In genomic region chr11:54223637-54224474, GRCm38 (mm10) we compare ENCODE assay signal across 34 mouse cellular contexts. TPM values are rescaled to one million over a fixed set of nuclear protein-coding genes. Genes with fewer than 3 reads are reported as not detected.
DNase-seq lines count a peak whose midpoint lies in the region; ATAC-seq lines count a peak whose summit lies in the region.
"Had no signal": no experiment of that assay in that cellular context is flagged by ENCODE, and none has a peak within 500 bp of the region (broad histone marks: within the 10 kb centered on the region; RNA-seq: fewer than 3 reads in every experiment).

No protein-coding gene starts in this region.

- no peaks in the 10 kb centered on the region for H3K27me3 ChIP-seq in forebrain, embryonic 10.5 days (ENCODE audit: poor library complexity, severe bottlenecking)
- H3K27me3 ChIP-seq: embryonic facial prominence, embryonic 13.5 days; forebrain, embryonic 12.5 days; heart, embryonic 15.5 days; hindbrain, embryonic 12.5 days; limb, embryonic 12.5 days; liver, embryonic 15.5 days; midbrain, embryonic 12.5 days had no signal

- no peak overlapping the region for H3K4me3 ChIP-seq in forebrain, embryonic 10.5 days
- H3K4me3 ChIP-seq: embryonic facial prominence, embryonic 13.5 days; forebrain, embryonic 12.5 days; heart, embryonic 10.5 days; heart, embryonic 15.5 days; hindbrain, embryonic 12.5 days; limb, embryonic 12.5 days; liver, embryonic 15.5 days; midbrain, embryonic 12.5 days had no signal

- no peaks in the 10 kb centered on the region for H3K9me3 ChIP-seq in forebrain, embryonic 10.5 days
- H3K9me3 ChIP-seq: embryonic facial prominence, embryonic 13.5 days; forebrain, embryonic 12.5 days; heart, embryonic 10.5 days; heart, embryonic 15.5 days; hindbrain, embryonic 12.5 days; limb, embryonic 12.5 days; liver, embryonic 15.5 days; midbrain, embryonic 12.5 days had no signal

- H3K36me3 ChIP-seq in forebrain, embryonic 10.5 days (replicated peaks) = no peaks in the 10 kb centered on the region
- H3K36me3 ChIP-seq: embryonic facial prominence, embryonic 13.5 days; forebrain, embryonic 12.5 days; heart, embryonic 10.5 days; heart, embryonic 15.5 days; hindbrain, embryonic 12.5 days; limb, embryonic 12.5 days; liver, embryonic 15.5 days; midbrain, embryonic 12.5 days had no signal

- DNase-seq in 3134 (ENCODE audit: extremely low read depth, insufficient read length, low spot score) (peak; percentile 56), 3T3-L1 (ENCODE audit: low read depth, low spot score) (peak; percentile 64), adipocyte (ENCODE audit: low spot score) (peak; percentile 32)
- no peak for DNase-seq in forebrain, embryonic 10.5 days (ENCODE audit: extremely low spot score, low spot score)
- DNase-seq in urinary bladder, postnatal 4 days (ENCODE audit: low spot score in 2 of 2) = no peak
- DNase-seq: cerebellum, adult 11 months; cerebellum, adult 9-10 months; cerebellum, postnatal 36 days; forebrain, postnatal 0 days; kidney, adult 8-10 months; kidney, postnatal 10 days; layer of hippocampus, adult 9-11 months; lung, embryonic 14.5 days; lung, postnatal 14 days; thymus, adult 2 months; thymus, postnatal 36 days had no signal

- no peak overlapping the region for H3K27ac ChIP-seq in forebrain, embryonic 10.5 days
- H3K27ac ChIP-seq: embryonic facial prominence, embryonic 13.5 days; forebrain, embryonic 12.5 days; heart, embryonic 10.5 days; heart, embryonic 15.5 days; hindbrain, embryonic 12.5 days; limb, embryonic 12.5 days; liver, embryonic 15.5 days; midbrain, embryonic 12.5 days had no signal

- no peaks in the 10 kb centered on the region for H3K4me1 ChIP-seq in forebrain, embryonic 10.5 days
- H3K4me1 ChIP-seq: forebrain, embryonic 12.5 days; heart, embryonic 15.5 days; hindbrain, embryonic 12.5 days; limb, embryonic 12.5 days; liver, embryonic 15.5 days; midbrain, embryonic 12.5 days had no signal

- ATAC-seq in megakaryocyte progenitor cell, adult 5-6 weeks (replicated peaks; ENCODE audit: poor library complexity) = peak; percentile 46
- ATAC-seq: forebrain, postnatal 0 days; intestine, embryonic 16.5 days had no signal

- WGBS in forebrain, embryonic 10.5 days = 88% methylated on average over 9 of the region's 9 CpGs

RNA-seq across cellular contexts. Expression of gene Csf2, which starts 25.6 kb away (rescaled TPM):
- total RNA-seq in megakaryocyte progenitor cell, adult 5-6 weeks (2015) = not detected in 2 replicates
- total RNA-seq in megakaryocyte progenitor cell, adult 5-6 weeks (2017) = not detected in 2 replicates
- polyA plus RNA-seq in forebrain, embryonic 10.5 days (2016; fragmentation: Nextera tagmentation; extraction: Ambion mirVana) = not detected in 2 replicates
- total RNA-seq: forebrain, postnatal 0 days; gastrocnemius, adult 8-10 months; gastrocnemius, postnatal 4 days; heart, postnatal 25 days; left cerebral cortex, postnatal 25 days; liver, adult 2 months; midbrain, postnatal 0 days had no signal
- polyA plus RNA-seq: embryonic facial prominence, embryonic 13.5 days; forebrain, embryonic 12.5 days; forebrain, postnatal 0 days; heart, embryonic 10.5 days; heart, embryonic 15.5 days; hindbrain, embryonic 12.5 days; limb, embryonic 12.5 days; liver, adult 2 months; liver, embryonic 15.5 days; midbrain, embryonic 12.5 days; midbrain, postnatal 0 days; neural tube, embryonic 14.5 days had no signal

RNA-seq across cellular contexts. Expression of gene Il3, which starts 43.2 kb away (rescaled TPM):
- not detected in 2 replicates for total RNA-seq in megakaryocyte progenitor cell, adult 5-6 weeks (2015)
- total RNA-seq in megakaryocyte progenitor cell, adult 5-6 weeks (2017) = not detected in 2 replicates
- not detected in 2 replicates for polyA plus RNA-seq in forebrain, embryonic 10.5 days (2016; fragmentation: Nextera tagmentation; extraction: Ambion mirVana)
- total RNA-seq: forebrain, postnatal 0 days; gastrocnemius, adult 8-10 months; gastrocnemius, postnatal 4 days; heart, postnatal 25 days; left cerebral cortex, postnatal 25 days; liver, adult 2 months; midbrain, postnatal 0 days had no signal
- polyA plus RNA-seq: embryonic facial prominence, embryonic 13.5 days; forebrain, embryonic 12.5 days; forebrain, postnatal 0 days; heart, embryonic 10.5 days; heart, embryonic 15.5 days; hindbrain, embryonic 12.5 days; intestine, embryonic 16.5 days; large intestine, adult 2 months; limb, embryonic 12.5 days; liver, adult 2 months; liver, embryonic 15.5 days; lung, embryonic 14.5 days; midbrain, embryonic 12.5 days; midbrain, postnatal 0 days; neural tube, embryonic 14.5 days; thymus, adult 2 months had no signal

Comparison
In these comparisons a context has a peak if more than half of its experiments do, and no peak if none do; other contexts are left out.
1. DNase-seq: peak in 3134 (single experiment), 3T3-L1 (single experiment) and adipocyte (single experiment); none in forebrain, embryonic 10.5 days (single experiment) and urinary bladder, postnatal 4 days (0 of 2).